Mouse (Mus musculus) testis, postnatal 10 days (tissue): ENCODE data around the gene Fat1.

Source experiments
- DNase-seq: peaks from one replicate; pipeline ENCODE4 v3.0.0; 2021; ENCODE audit warnings: low spot score

Fat1 gene

GRCm38 (mm10) chr8:44961492-44961891 lies 26.2 kb downstream of the Fat1 start:
- no peak for DNase-seq

- no peak for DNase-seq
These were observed 27.5 kb downstream of the Fat1 start for GRCm38 (mm10) chr8:44962572-44963231.

GRCm38 (mm10) chr8:44967521-44968039 lies 32.3 kb downstream of the Fat1 start:
- DNase-seq = no peak

- no peak for DNase-seq
These were observed 34.8 kb downstream of the Fat1 start for GRCm38 (mm10) chr8:44970093-44970492.

GRCm38 (mm10) chr8:44971346-44971745 lies 36.1 kb downstream of the Fat1 start:
- DNase-seq = no peak

GRCm38 (mm10) chr8:44971964-44972363 lies 36.7 kb downstream of the Fat1 start:
- no peak for DNase-seq

GRCm38 (mm10) chr8:44975113-44975512 lies 39.9 kb downstream of the Fat1 start:
- DNase-seq = no peak

- DNase-seq = no peak
These were observed 40.4 kb downstream of the Fat1 start for GRCm38 (mm10) chr8:44975654-44976053.

GRCm38 (mm10) chr8:44978622-44979021 lies 43.4 kb downstream of the Fat1 start:
- DNase-seq = no peak

GRCm38 (mm10) chr8:44979245-44979644 lies 44.0 kb downstream of the Fat1 start:
- no peak for DNase-seq

- peak; percentile 71 for DNase-seq
These were observed 44.8 kb downstream of the Fat1 start for GRCm38 (mm10) chr8:44980030-44980429.

- DNase-seq = no peak
These were observed 50.4 kb downstream of the Fat1 start for GRCm38 (mm10) chr8:44985326-44986288.

- DNase-seq = no peak
These were observed 56.6 kb downstream of the Fat1 start for GRCm38 (mm10) chr8:44991700-44992487.

- DNase-seq = no peak
These were observed 57.4 kb downstream of the Fat1 start for GRCm38 (mm10) chr8:44992664-44993063.

- no peak for DNase-seq
These were observed 58.1 kb downstream of the Fat1 start for GRCm38 (mm10) chr8:44993376-44993775.

GRCm38 (mm10) chr8:44996493-44996892 lies 61.2 kb downstream of the Fat1 start:
- no peak for DNase-seq

- DNase-seq = no peak
These were observed 62.1 kb downstream of the Fat1 start for GRCm38 (mm10) chr8:44997321-44997720.

GRCm38 (mm10) chr8:44997829-44998228 lies 62.6 kb downstream of the Fat1 start:
- no peak for DNase-seq

- DNase-seq = no peak
These were observed 63.0 kb downstream of the Fat1 start for GRCm38 (mm10) chr8:44998275-44998674.

GRCm38 (mm10) chr8:44998681-44999277 lies 63.5 kb downstream of the Fat1 start:
- DNase-seq = peak; percentile 67

- no peak for DNase-seq
These were observed 66.4 kb downstream of the Fat1 start for GRCm38 (mm10) chr8:45001577-45002197.
